Mouse (Mus musculus): ENCODE measurements around the gene Ccdc12. TPM values are rescaled to one million over a fixed set of nuclear protein-coding genes. Genes with fewer than 3 reads are reported as not detected.

Gene Ccdc12
- total and polyA plus RNA-seq, 3 experiments = 85.2 to 104 (median 97.8) TPM

GRCm38 (mm10) chr9:110757816-110758215 lies 101.5 kb downstream of the Ccdc12 start:
- Histone ChIP-seq H3K4me2 (ENCODE audit: insufficient read depth, low read depth, poor library complexity, severe bottlenecking) (no peak overlapping the region), H3K9ac (ENCODE audit: insufficient read depth, low read depth) (no peak overlapping the region), H3K9me3 (replicated peaks; ENCODE audit: low read length) (no peaks in the 10 kb centered on the region), H3K27me3 (replicated peaks) (peaks cover 22% of the 10 kb centered on the region), H3K27ac (ENCODE audit: insufficient read depth, low read depth) (no peak overlapping the region), H3K4me3 (replicated peaks in 1 of 3; ENCODE audit: low read depth in 2 of 3, low read length in 2 of 3, poor library complexity in 1 of 3) (no peak overlapping the region), H3K79me2 (replicated peaks; ENCODE audit: control insufficient read depth, extremely low read depth, insufficient read depth, poor library complexity, severe bottlenecking) (no peaks in the 10 kb centered on the region), H3K36me3 (replicated peaks in 1 of 2; ENCODE audit: control insufficient read depth in 1 of 2, insufficient read depth in 1 of 2, low read length in 1 of 2) (no peaks in the 10 kb centered on the region), H3K4me1 (ENCODE audit: control insufficient read depth in 1 of 2, insufficient read depth in 2 of 2) (peaks cover 0 to 4% of the 10 kb centered on the region in 2 experiments; a peak in 1 of 4 replicates)
- in situ Hi-C loops (cut with MboI; ENCODE audit: low pct_ligation_motif_present, low pct_unique_long_range_greater_than_20kb, low sequenced_read_pairs) = loop anchor here (5.0 kb wide), 1 partner anchor 36 kb away; no protein-coding TSS in a partner anchor
- TF ChIP-seq JUND (conservative IDR thresholded peaks at IDR 0.05; ENCODE audit: low read depth, low read length) (no peak), USF1 (IDR thresholded peaks at IDR 0.05; ENCODE audit: low read depth, low read length) (no peak), ZC3H11A (IDR thresholded peaks at IDR 0.05; ENCODE audit: low read depth, low read length) (no peak), TBP (conservative IDR thresholded peaks at IDR 0.05; ENCODE audit: low read depth, low read length) (no peak), ZNF384 (IDR thresholded peaks at IDR 0.05; ENCODE audit: low read depth, low read length) (no peak), ELF1 (IDR thresholded peaks at IDR 0.05; ENCODE audit: low read depth, low read length) (no peak), RCOR1 (conservative IDR thresholded peaks at IDR 0.05; ENCODE audit: low read depth, low read length) (no peak), CHD2 (IDR thresholded peaks at IDR 0.05; ENCODE audit: low read length) (no peak), SMC3 (IDR thresholded peaks at IDR 0.05; ENCODE audit: low read depth, low read length) (no peak), JUN (IDR thresholded peaks at IDR 0.05; ENCODE audit: insufficient read depth, low read depth, low read length) (no peak), CHD1 (IDR thresholded peaks at IDR 0.05; ENCODE audit: low read depth, low read length) (no peak), UBTF (IDR thresholded peaks at IDR 0.05; ENCODE audit: low read depth, low read length) (no peak), TCF12 (IDR thresholded peaks at IDR 0.05; ENCODE audit: low read depth, low read length) (no peak)
- dilution Hi-C loops (cut with MboI; ENCODE audit: extremely low pct_ligation_motif_present, extremely low pct_unique_long_range_greater_than_20kb, low sequenced_read_pairs) = no loop called here
- DNase-seq (ENCODE audit: extremely low read depth) = no peak

- no peak overlapping the region for H3K9ac ChIP-seq (ENCODE audit: insufficient read depth, low read depth)
- H3K4me3 ChIP-seq (replicated peaks in 1 of 3; ENCODE audit: low read depth in 2 of 3, low read length in 2 of 3, poor library complexity in 1 of 3) = no peak overlapping the region
- H3K4me2 ChIP-seq (ENCODE audit: insufficient read depth, low read depth, poor library complexity, severe bottlenecking) = no peak overlapping the region
- DNase-seq (ENCODE audit: extremely low read depth) = no peak
- no peaks in the 10 kb centered on the region for H3K79me2 ChIP-seq (replicated peaks; ENCODE audit: control insufficient read depth, extremely low read depth, insufficient read depth, poor library complexity, severe bottlenecking)
- peaks cover 24% of the 10 kb centered on the region for H3K27me3 ChIP-seq (replicated peaks)
- no peak overlapping the region for H3K27ac ChIP-seq (ENCODE audit: insufficient read depth, low read depth)
- TF ChIP-seq ZC3H11A (IDR thresholded peaks at IDR 0.05; ENCODE audit: low read depth, low read length) = no peak
- TF ChIP-seq CHD2 (IDR thresholded peaks at IDR 0.05; ENCODE audit: low read length) = no peak
- TF ChIP-seq POLR2A (IDR thresholded peaks at IDR 0.05; ENCODE audit: low read depth, low read length) = no peak
- TF ChIP-seq ZMIZ1 (IDR thresholded peaks at IDR 0.05; ENCODE audit: low read depth, low read length) = no peak
- TF ChIP-seq RCOR1 (conservative IDR thresholded peaks at IDR 0.05; ENCODE audit: low read depth, low read length) = no peak
- TF ChIP-seq PAX5 (IDR thresholded peaks at IDR 0.05; ENCODE audit: low read length) = no peak
- dilution Hi-C loops (cut with MboI; ENCODE audit: extremely low pct_ligation_motif_present, extremely low pct_unique_long_range_greater_than_20kb, low sequenced_read_pairs) (no loop called here), in situ Hi-C loops (cut with MboI; ENCODE audit: low pct_ligation_motif_present, low pct_unique_long_range_greater_than_20kb, low sequenced_read_pairs) (loop anchor here (5.0 kb wide), 1 partner anchor 36 kb away; no protein-coding TSS in a partner anchor)
- H3K36me3 ChIP-seq (replicated peaks in 1 of 2; ENCODE audit: control insufficient read depth in 1 of 2, insufficient read depth in 1 of 2, low read length in 1 of 2) = no peaks in the 10 kb centered on the region
- peaks cover 0 to 4% of the 10 kb centered on the region in 2 experiments; a peak in 1 of 4 replicates for H3K4me1 ChIP-seq (ENCODE audit: control insufficient read depth in 1 of 2, insufficient read depth in 2 of 2)
- H3K9me3 ChIP-seq (replicated peaks; ENCODE audit: low read length) = no peaks in the 10 kb centered on the region
Observed at GRCm38 (mm10) chr9:110758605-110759004, 102.3 kb downstream of the Ccdc12 start.

Data from CH12.LX (cell line).